Mouse (Mus musculus): Measurements from ENCODE around the gene Htra2. TPM values are rescaled to one million over a fixed set of nuclear protein-coding genes. Genes with fewer than 3 reads are reported as not detected.

Gene Htra2
- polyA plus RNA-seq, 1 experiment, result 119 TPM

DNA sequence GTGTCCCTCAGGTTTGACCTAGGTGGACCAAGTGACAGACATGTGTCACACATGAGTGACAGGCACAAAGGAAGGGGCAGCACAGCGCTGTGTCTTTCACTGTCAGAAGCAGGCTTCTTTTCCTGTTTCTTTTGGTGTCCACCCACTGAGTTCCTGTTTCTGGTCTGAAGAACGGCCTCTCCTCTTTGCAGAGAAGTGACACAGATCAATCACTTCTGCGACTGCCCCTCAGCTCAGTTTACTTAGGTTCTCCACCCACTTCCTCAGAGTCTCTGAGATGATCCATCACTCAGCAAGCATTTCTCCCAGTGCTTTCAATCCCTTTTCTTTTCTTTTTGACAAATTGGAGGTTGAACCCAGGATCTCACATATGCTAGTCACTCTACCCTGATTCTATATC lies 46.4 kb downstream of the Htra2 start:
- Histone ChIP-seq H3ac (ENCODE audit: control insufficient read depth, insufficient read length, low read depth) (no peak overlapping the region), H3K27me3 (ENCODE audit: control insufficient read depth, insufficient read depth, insufficient read length) (no peaks in the 10 kb centered on the region), H3K4me3 (ENCODE audit: insufficient read depth, poor library complexity, severe bottlenecking) (no peak overlapping the region), H3K79me2 (ENCODE audit: control insufficient read depth, insufficient read depth) (no peaks in the 10 kb centered on the region), H3K36me3 (ENCODE audit: control insufficient read depth, insufficient read depth) (no peaks in the 10 kb centered on the region), H3K79me3 (ENCODE audit: low read depth) (no peaks in the 10 kb centered on the region)
- TF ChIP-seq CEBPB (IDR thresholded peaks at IDR 0.05; ENCODE audit: low read depth) (no peak), MAX (IDR thresholded peaks at IDR 0.05) (no peak), USF1 (IDR thresholded peaks at IDR 0.05; ENCODE audit: low read depth) (no peak), MYOD1 (IDR thresholded peaks at IDR 0.05; ENCODE audit: control insufficient read depth, insufficient read length, low read depth) (no peak), MYOG (IDR thresholded peaks at IDR 0.05; ENCODE audit: control insufficient read depth, extremely low read depth, insufficient read length) (no peak), FOSL1 (IDR thresholded peaks at IDR 0.05; ENCODE audit: insufficient read depth, low read length, poor library complexity, severe bottlenecking) (no peak), CTCF (IDR thresholded peaks at IDR 0.05; ENCODE audit: control insufficient read depth, insufficient read depth, insufficient read length) (no peak)

GRCm38 (mm10) chr6:83006114-83006513 lies 49.0 kb downstream of the Htra2 start:
- Histone ChIP-seq H3K4me3 (ENCODE audit: insufficient read depth, poor library complexity, severe bottlenecking) (no peak overlapping the region), H3K79me2 (ENCODE audit: control insufficient read depth, insufficient read depth) (no peaks in the 10 kb centered on the region), H3K27me3 (ENCODE audit: control insufficient read depth, insufficient read depth, insufficient read length) (no peaks in the 10 kb centered on the region), H3K79me3 (ENCODE audit: low read depth) (no peaks in the 10 kb centered on the region), H3K36me3 (ENCODE audit: control insufficient read depth, insufficient read depth) (no peaks in the 10 kb centered on the region), H3ac (ENCODE audit: control insufficient read depth, insufficient read length, low read depth) (no peak overlapping the region)
- TF ChIP-seq MYOG (IDR thresholded peaks at IDR 0.05; ENCODE audit: control insufficient read depth, extremely low read depth, insufficient read length) (no peak), CEBPB (IDR thresholded peaks at IDR 0.05; ENCODE audit: low read depth) (peak; percentile 23), MYOD1 (IDR thresholded peaks at IDR 0.05; ENCODE audit: control insufficient read depth, insufficient read length, low read depth) (peak; percentile 56), CTCF (IDR thresholded peaks at IDR 0.05; ENCODE audit: control insufficient read depth, insufficient read depth, insufficient read length) (no peak), MAX (IDR thresholded peaks at IDR 0.05) (peak; percentile 25), FOSL1 (IDR thresholded peaks at IDR 0.05; ENCODE audit: insufficient read depth, low read length, poor library complexity, severe bottlenecking) (no peak), USF1 (IDR thresholded peaks at IDR 0.05; ENCODE audit: low read depth) (no peak)

GRCm38 (mm10) chr6:83005444-83006011 lies 49.5 kb downstream of the Htra2 start:
- Histone ChIP-seq H3K4me3 (ENCODE audit: insufficient read depth, poor library complexity, severe bottlenecking) (no peak overlapping the region), H3ac (ENCODE audit: control insufficient read depth, insufficient read length, low read depth) (no peak overlapping the region), H3K27me3 (ENCODE audit: control insufficient read depth, insufficient read depth, insufficient read length) (no peaks in the 10 kb centered on the region), H3K36me3 (ENCODE audit: control insufficient read depth, insufficient read depth) (no peaks in the 10 kb centered on the region), H3K79me2 (ENCODE audit: control insufficient read depth, insufficient read depth) (no peaks in the 10 kb centered on the region), H3K79me3 (ENCODE audit: low read depth) (no peaks in the 10 kb centered on the region)
- TF ChIP-seq CTCF (IDR thresholded peaks at IDR 0.05; ENCODE audit: control insufficient read depth, insufficient read depth, insufficient read length), result no peak
- no peak for TF ChIP-seq MYOD1 (IDR thresholded peaks at IDR 0.05; ENCODE audit: control insufficient read depth, insufficient read length, low read depth)
- TF ChIP-seq MAX (IDR thresholded peaks at IDR 0.05), result no peak
- TF ChIP-seq FOSL1 (IDR thresholded peaks at IDR 0.05; ENCODE audit: insufficient read depth, low read length, poor library complexity, severe bottlenecking), result no peak
- no peak for TF ChIP-seq MYOG (IDR thresholded peaks at IDR 0.05; ENCODE audit: control insufficient read depth, extremely low read depth, insufficient read length)
- TF ChIP-seq CEBPB (IDR thresholded peaks at IDR 0.05; ENCODE audit: low read depth), result no peak
- TF ChIP-seq USF1 (IDR thresholded peaks at IDR 0.05; ENCODE audit: low read depth), result no peak

- H3K79me3 ChIP-seq (ENCODE audit: low read depth), result no peaks in the 10 kb centered on the region
- no peaks in the 10 kb centered on the region for H3K36me3 ChIP-seq (ENCODE audit: control insufficient read depth, insufficient read depth)
- no peaks in the 10 kb centered on the region for H3K27me3 ChIP-seq (ENCODE audit: control insufficient read depth, insufficient read depth, insufficient read length)
- TF ChIP-seq MYOD1 (IDR thresholded peaks at IDR 0.05; ENCODE audit: control insufficient read depth, insufficient read length, low read depth) (no peak), MAX (IDR thresholded peaks at IDR 0.05) (no peak), CEBPB (IDR thresholded peaks at IDR 0.05; ENCODE audit: low read depth) (no peak), FOSL1 (IDR thresholded peaks at IDR 0.05; ENCODE audit: insufficient read depth, low read length, poor library complexity, severe bottlenecking) (no peak), USF1 (IDR thresholded peaks at IDR 0.05; ENCODE audit: low read depth) (no peak), MYOG (IDR thresholded peaks at IDR 0.05; ENCODE audit: control insufficient read depth, extremely low read depth, insufficient read length) (no peak), CTCF (IDR thresholded peaks at IDR 0.05; ENCODE audit: control insufficient read depth, insufficient read depth, insufficient read length) (no peak)
- H3K79me2 ChIP-seq (ENCODE audit: control insufficient read depth, insufficient read depth), result no peaks in the 10 kb centered on the region
- no peak overlapping the region for H3ac ChIP-seq (ENCODE audit: control insufficient read depth, insufficient read length, low read depth)
- H3K4me3 ChIP-seq (ENCODE audit: insufficient read depth, poor library complexity, severe bottlenecking), result no peak overlapping the region
These were observed 50.2 kb downstream of the Htra2 start for GRCm38 (mm10) chr6:83004872-83005271.

DNA sequence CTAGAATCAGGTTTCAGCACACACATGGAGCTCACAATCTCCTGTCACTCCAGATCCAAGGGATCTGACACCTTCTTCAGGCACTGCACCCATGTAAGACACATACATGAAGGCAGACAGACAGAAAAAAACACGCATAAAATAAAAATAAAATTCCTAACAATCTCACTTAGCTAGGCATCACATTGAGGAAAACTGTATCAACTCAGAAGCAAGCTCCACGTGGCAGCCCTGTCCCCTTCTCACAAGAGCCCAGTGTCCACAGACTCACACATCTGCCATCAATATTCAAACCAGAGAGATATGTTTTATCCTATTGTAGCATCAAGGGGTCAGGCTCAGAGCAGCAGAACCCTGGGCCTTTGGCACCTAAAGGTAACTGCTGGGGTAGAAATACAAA lies 50.8 kb downstream of the Htra2 start:
- Histone ChIP-seq H3ac (ENCODE audit: control insufficient read depth, insufficient read length, low read depth) (no peak overlapping the region), H3K79me3 (ENCODE audit: low read depth) (no peaks in the 10 kb centered on the region), H3K27me3 (ENCODE audit: control insufficient read depth, insufficient read depth, insufficient read length) (no peaks in the 10 kb centered on the region), H3K36me3 (ENCODE audit: control insufficient read depth, insufficient read depth) (no peaks in the 10 kb centered on the region), H3K4me3 (ENCODE audit: insufficient read depth, poor library complexity, severe bottlenecking) (no peak overlapping the region), H3K79me2 (ENCODE audit: control insufficient read depth, insufficient read depth) (no peaks in the 10 kb centered on the region)
- TF ChIP-seq MYOG (IDR thresholded peaks at IDR 0.05; ENCODE audit: control insufficient read depth, extremely low read depth, insufficient read length) (no peak), FOSL1 (IDR thresholded peaks at IDR 0.05; ENCODE audit: insufficient read depth, low read length, poor library complexity, severe bottlenecking) (no peak), USF1 (IDR thresholded peaks at IDR 0.05; ENCODE audit: low read depth) (no peak), MAX (IDR thresholded peaks at IDR 0.05) (no peak), CEBPB (IDR thresholded peaks at IDR 0.05; ENCODE audit: low read depth) (no peak), MYOD1 (IDR thresholded peaks at IDR 0.05; ENCODE audit: control insufficient read depth, insufficient read length, low read depth) (no peak), CTCF (IDR thresholded peaks at IDR 0.05; ENCODE audit: control insufficient read depth, insufficient read depth, insufficient read length) (no peak)
